Mouse (Mus musculus): ENCODE measurements at regions not wholly inside any gene's neighbourhood (a gene's known extent, or its start where the extent isn't known, plus 50 kb on each side); places are given as distances from the start of the nearest gene placed in this dataset.

DNA sequence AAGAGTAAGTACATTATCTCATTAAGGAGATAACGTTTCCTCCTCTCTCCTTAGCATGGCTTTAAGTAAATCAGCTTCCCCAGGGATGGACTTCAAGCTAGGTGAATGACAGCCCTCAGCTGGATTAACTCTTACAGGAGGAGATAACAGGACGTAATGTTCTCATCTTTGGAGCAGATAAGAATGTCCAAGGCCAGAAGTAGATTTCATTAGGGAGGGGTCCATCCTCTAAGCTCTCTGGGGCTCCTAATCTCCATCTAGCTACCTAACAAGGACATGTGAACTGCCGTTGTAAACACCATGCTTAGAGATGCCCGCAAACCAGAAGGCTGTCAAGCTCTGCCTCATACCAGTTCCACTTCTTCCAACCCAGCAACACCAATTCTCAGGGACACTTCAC lies 171.7 kb upstream of the Tmtc1 start:
- TF ChIP-seq RAD21 (IDR thresholded peaks at IDR 0.05; ENCODE audit: low read depth, low read length) (no peak), MEF2A (IDR thresholded peaks at IDR 0.05; ENCODE audit: borderline replicate concordance, low read depth, low read length) (no peak), USF1 (IDR thresholded peaks at IDR 0.05; ENCODE audit: low read depth, low read length) (no peak), MAX (IDR thresholded peaks at IDR 0.05; ENCODE audit: low read length) (no peak), NELFE (IDR thresholded peaks at IDR 0.05; ENCODE audit: low read depth, low read length) (no peak), POLR2A (IDR thresholded peaks at IDR 0.05; ENCODE audit: low read depth, low read length) (no peak), EP300 (IDR thresholded peaks at IDR 0.05; ENCODE audit: low read length) (no peak), CTCF (conservative IDR thresholded peaks at IDR 0.05 in 1 of 2, IDR thresholded peaks at IDR 0.05 in 1 of 2; ENCODE audit: low read depth in 2 of 2, low read length in 2 of 2) (no peak), TCF12 (IDR thresholded peaks at IDR 0.05; ENCODE audit: low read depth, low read length) (no peak), ZMIZ1 (IDR thresholded peaks at IDR 0.05; ENCODE audit: low read depth, low read length) (no peak), CHD2 (IDR thresholded peaks at IDR 0.05; ENCODE audit: low read length) (no peak), UBTF (IDR thresholded peaks at IDR 0.05; ENCODE audit: low read depth, low read length) (no peak), ZC3H11A (IDR thresholded peaks at IDR 0.05; ENCODE audit: low read depth, low read length) (no peak), USF2 (conservative IDR thresholded peaks at IDR 0.05; ENCODE audit: low read depth, low read length) (no peak)
